In genomic region chr2:166108326-166108725, GRCm38 (mm10) we compare ENCODE assay signal across 8 mouse cellular contexts. TPM values are rescaled to one million over a fixed set of nuclear protein-coding genes. Genes with fewer than 3 reads are reported as not detected.
DNase-seq lines count a peak whose midpoint lies in the region; ATAC-seq and TF ChIP-seq lines count a peak whose summit lies in the region.

No protein-coding gene starts in this region.

- DNase-seq in adrenal gland, postnatal 14 days: peak; percentile 94
- DNase-seq in embryonic facial prominence, embryonic 11.5 days (ENCODE audit: low spot score): peak; percentile 94
- DNase-seq in layer of hippocampus, adult 8-10 months (ENCODE audit: low spot score in 2 of 2): peak; percentile 73 to 91
- DNase-seq in lung, postnatal 10 days: peak; percentile 90
- DNase-seq in skeletal muscle tissue, adult 2 months (ENCODE audit: low read depth, low spot score): peak; percentile 73

- H3K36me3 ChIP-seq in ES-Bruce4 (ENCODE audit: control insufficient read depth, insufficient read depth, low read length, poor library complexity, severe bottlenecking): peaks cover 4% of the 10 kb centered on the region; the same call in 1 of the 2 replicates
- peaks cover 5% of the 10 kb centered on the region; the same call in 1 of the 2 replicates for H3K36me3 ChIP-seq in embryonic facial prominence, embryonic 11.5 days (replicated peaks; ENCODE audit: control insufficient read depth, insufficient read depth, low read depth, low read length)
- no peaks in the 10 kb centered on the region for H3K36me3 ChIP-seq in heart, embryonic 16.5 days (ENCODE audit: control insufficient read depth, insufficient read depth)

- TF ChIP-seq POLR2A in ES-Bruce4 (IDR thresholded peaks at IDR 0.05; ENCODE audit: insufficient read depth, low read length): no peak

- no peak for TF ChIP-seq EP300 in ES-Bruce4 (IDR thresholded peaks at IDR 0.05; ENCODE audit: insufficient read depth, low read depth, low read length)

- no peak overlapping the region for H3K27ac ChIP-seq in ES-Bruce4 (ENCODE audit: insufficient read depth, low read length)
- no peak overlapping the region for H3K27ac ChIP-seq in embryonic facial prominence, embryonic 11.5 days (replicated peaks; ENCODE audit: low read depth, low read length)
- H3K27ac ChIP-seq in heart, embryonic 16.5 days (ENCODE audit: low read length): no peak overlapping the region; the same call in 1 of the 2 replicates

- peak; percentile 72 for TF ChIP-seq CTCF in ES-Bruce4 (IDR thresholded peaks at IDR 0.05; ENCODE audit: low read depth, low read length)

- no peaks in the 10 kb centered on the region for H3K27me3 ChIP-seq in ES-Bruce4 (ENCODE audit: control insufficient read depth, insufficient read depth, low read length, poor library complexity, severe bottlenecking)
- no peaks in the 10 kb centered on the region; the same call in 1 of the 2 replicates for H3K27me3 ChIP-seq in embryonic facial prominence, embryonic 11.5 days (ENCODE audit: control insufficient read depth, insufficient read depth, low read length)
- no peaks in the 10 kb centered on the region for H3K27me3 ChIP-seq in heart, embryonic 16.5 days (ENCODE audit: control insufficient read depth, insufficient read depth, low read length)

- H3K9me3 ChIP-seq in ES-Bruce4 (replicated peaks; ENCODE audit: control insufficient read depth, insufficient read depth, low read length, poor library complexity, severe bottlenecking): no peaks in the 10 kb centered on the region
- no peaks in the 10 kb centered on the region for H3K9me3 ChIP-seq in embryonic facial prominence, embryonic 11.5 days (replicated peaks; ENCODE audit: control insufficient read depth, low read length)
- H3K9me3 ChIP-seq in heart, embryonic 16.5 days (replicated peaks; ENCODE audit: control insufficient read depth, low read length): no peaks in the 10 kb centered on the region

- WGBS in embryonic facial prominence, embryonic 11.5 days: 23% methylated on average over 4 of the region's 4 CpGs
- 27% methylated on average over 4 of the region's 4 CpGs for WGBS in heart, embryonic 16.5 days

- no peak overlapping the region for H3K4me2 ChIP-seq in embryonic facial prominence, embryonic 11.5 days (ENCODE audit: low read depth, low read length)
- no peak overlapping the region for H3K4me2 ChIP-seq in heart, embryonic 16.5 days (ENCODE audit: low read depth, low read length)

- no peak overlapping the region for H3K9ac ChIP-seq in ES-Bruce4 (ENCODE audit: low read depth, poor library complexity, severe bottlenecking)
- no peak overlapping the region for H3K9ac ChIP-seq in embryonic facial prominence, embryonic 11.5 days (replicated peaks; ENCODE audit: low read length)
- H3K9ac ChIP-seq in heart, embryonic 16.5 days (ENCODE audit: low read length): no peak overlapping the region

- peaks cover 3% of the 10 kb centered on the region for H3K4me1 ChIP-seq in ES-Bruce4 (ENCODE audit: control insufficient read depth, insufficient read depth, low read length)
- H3K4me1 ChIP-seq in embryonic facial prominence, embryonic 11.5 days (ENCODE audit: control insufficient read depth, insufficient read depth, low read length): no peaks in the 10 kb centered on the region
- peaks cover 25% of the 10 kb centered on the region for H3K4me1 ChIP-seq in heart, embryonic 16.5 days (ENCODE audit: control insufficient read depth, insufficient read depth, low read length)

- H3K4me3 ChIP-seq in ES-Bruce4 (ENCODE audit: low read depth, low read length): no peak overlapping the region
- H3K4me3 ChIP-seq in embryonic facial prominence, embryonic 11.5 days (ENCODE audit: low read depth, low read length): no peak overlapping the region
- H3K4me3 ChIP-seq in heart, embryonic 16.5 days (ENCODE audit: low read length): no peak overlapping the region

- ATAC-seq in embryonic facial prominence, embryonic 11.5 days (replicated peaks; ENCODE audit: insufficient number of reproducible peaks, low FRiP score, low TSS enrichment, low read depth): no peak
- 0 out of 2 replicates have a peak, but pooled peaks have one; percentile 8 for ATAC-seq in heart, embryonic 16.5 days (replicated peaks; ENCODE audit: extremely low read depth, insufficient read depth, low FRiP score)
- ATAC-seq in erythroid progenitor cell, adult 5-6 weeks (replicated peaks; ENCODE audit: low FRiP score, poor library complexity, severe bottlenecking): no peak

RNA-seq across cellular contexts. Expression of gene Sulf2, which starts 47.1 kb away (rescaled TPM):
- polyA plus RNA-seq in ES-Bruce4 (2011; ENCODE audit: insufficient read depth, insufficient read length, low read depth, missing spikeins): 116 and 119 TPM in 2 replicates
- total RNA-seq in adrenal gland, postnatal 14 days (2021): 60.5 and 60.7 TPM in 2 replicates
- 166 and 168 TPM in 2 replicates for polyA plus RNA-seq in embryonic facial prominence, embryonic 11.5 days (2014; fragmentation: Nextera tagmentation; extraction: Ambion mirVana)
- polyA plus RNA-seq in heart, embryonic 16.5 days (2015; fragmentation: Nextera tagmentation; extraction: Ambion mirVana): 61.8 and 73.3 TPM in 2 replicates
- 100 to 1,000 TPM; 103 to 126 (median 119) TPM for total RNA-seq in layer of hippocampus, adult 8-10 months (2022)
- total RNA-seq in erythroid progenitor cell, adult 5-6 weeks (2015; ENCODE audit: low replicate concordance): 3.4 and 6.1 TPM in 2 replicates
- total RNA-seq in erythroid progenitor cell, adult 5-6 weeks (2017; ENCODE audit: low replicate concordance): 2.4 and 3.7 TPM in 2 replicates
